Mouse (Mus musculus): ENCODE measurements around the gene Olfr435. TPM values are rescaled to one million over a fixed set of nuclear protein-coding genes. Genes with fewer than 3 reads are reported as not detected.

Gene Olfr435
- total RNA-seq (2014; fragmentation: Nextera tagmentation) (not detected in 2 replicates), total RNA-seq (2017) (0.05 TPM in 1 of 2 replicates, not detected in the other), polyA plus RNA-seq (2012) (not detected in 2 replicates)

- Histone ChIP-seq H3K4me3 (ENCODE audit: low read depth, low read length) (no peak within 1 kb of the TSS), H3K36me3 (replicated peaks) (no peaks in the 10 kb centered on the region), H3K4me1 (ENCODE audit: insufficient read depth, low read depth, low read length) (no peaks in the 10 kb centered on the region), H3K9me3 (replicated peaks) (no peaks in the 10 kb centered on the region), H3K27me3 (ENCODE audit: insufficient read depth, low read length) (no peaks in the 10 kb centered on the region)
- no peak for ATAC-seq (ENCODE audit: extremely low read depth, insufficient number of reproducible peaks, low FRiP score, poor library complexity, severe bottlenecking)
- no peak for TF ChIP-seq CTCF (IDR thresholded peaks at IDR 0.05; ENCODE audit: low read depth, low read length)
- no peak for TF ChIP-seq GATA2 (IDR thresholded peaks at IDR 0.05; ENCODE audit: borderline replicate concordance, low read depth, low read length)
- no peak for TF ChIP-seq TAL1 (conservative IDR thresholded peaks at IDR 0.05; ENCODE audit: low read depth, low read length)
- no peak for TF ChIP-seq GATA1 (IDR thresholded peaks at IDR 0.05; ENCODE audit: borderline replicate concordance, low read length)
- TF ChIP-seq POLR2AphosphoS5 (IDR thresholded peaks at IDR 0.05; ENCODE audit: insufficient replicate concordance, low read depth, low read length): no peak
- no peak for DNase-seq (ENCODE audit: low spot score)
Observed at GRCm38 (mm10) chr6:43196781-43197180, at the start of gene Olfr435. Gene Olfr435, plus strand, starts transcription at chr6:43197146.

GRCm38 (mm10) chr6:43159502-43159901, 37.4 kb upstream of the Olfr435 start:
- no peak for DNase-seq (ENCODE audit: low spot score)
- TF ChIP-seq POLR2AphosphoS5 (IDR thresholded peaks at IDR 0.05; ENCODE audit: insufficient replicate concordance, low read depth, low read length): no peak
- Histone ChIP-seq H3K4me3 (ENCODE audit: low read depth, low read length) (no peak overlapping the region), H3K36me3 (replicated peaks) (no peaks in the 10 kb centered on the region), H3K27me3 (ENCODE audit: insufficient read depth, low read length) (no peaks in the 10 kb centered on the region), H3K9me3 (replicated peaks) (no peaks in the 10 kb centered on the region), H3K4me1 (ENCODE audit: insufficient read depth, low read depth, low read length) (no peaks in the 10 kb centered on the region)
- no peak for ATAC-seq (ENCODE audit: extremely low read depth, insufficient number of reproducible peaks, low FRiP score, poor library complexity, severe bottlenecking)

GRCm38 (mm10) chr6:43162982-43163381, 34.0 kb upstream of the Olfr435 start, which contains the start of gene Olfr437:
Gene Olfr437, plus strand, starts transcription at chr6:43163282.
- H3K4me1 ChIP-seq (ENCODE audit: insufficient read depth, low read depth, low read length): no peaks in the 10 kb centered on the region
- ATAC-seq (ENCODE audit: extremely low read depth, insufficient number of reproducible peaks, low FRiP score, poor library complexity, severe bottlenecking) (no peak), DNase-seq (ENCODE audit: low spot score) (no peak)
- no peaks in the 10 kb centered on the region for H3K36me3 ChIP-seq (replicated peaks)
- H3K4me3 ChIP-seq (ENCODE audit: low read depth, low read length): no peak within 1 kb of the TSS
- TF ChIP-seq TAL1 (conservative IDR thresholded peaks at IDR 0.05; ENCODE audit: low read depth, low read length) (no peak), GATA1 (IDR thresholded peaks at IDR 0.05; ENCODE audit: borderline replicate concordance, low read length) (no peak), POLR2AphosphoS5 (IDR thresholded peaks at IDR 0.05; ENCODE audit: insufficient replicate concordance, low read depth, low read length) (no peak), GATA2 (IDR thresholded peaks at IDR 0.05; ENCODE audit: borderline replicate concordance, low read depth, low read length) (no peak), CTCF (IDR thresholded peaks at IDR 0.05; ENCODE audit: low read depth, low read length) (no peak)
- H3K27me3 ChIP-seq (ENCODE audit: insufficient read depth, low read length): no peaks in the 10 kb centered on the region
- no peaks in the 10 kb centered on the region for H3K9me3 ChIP-seq (replicated peaks)

- no peak for DNase-seq (ENCODE audit: low spot score)
- no peaks in the 10 kb centered on the region for H3K36me3 ChIP-seq (replicated peaks)
- no peaks in the 10 kb centered on the region for H3K27me3 ChIP-seq (ENCODE audit: insufficient read depth, low read length)
- no peak overlapping the region for H3K4me3 ChIP-seq (ENCODE audit: low read depth, low read length)
- no peaks in the 10 kb centered on the region for H3K4me1 ChIP-seq (ENCODE audit: insufficient read depth, low read depth, low read length)
- no peak for ATAC-seq (ENCODE audit: extremely low read depth, insufficient number of reproducible peaks, low FRiP score, poor library complexity, severe bottlenecking)
- TF ChIP-seq GATA2 (IDR thresholded peaks at IDR 0.05; ENCODE audit: borderline replicate concordance, low read depth, low read length) (no peak), GATA1 (IDR thresholded peaks at IDR 0.05; ENCODE audit: borderline replicate concordance, low read length) (no peak), POLR2AphosphoS5 (IDR thresholded peaks at IDR 0.05; ENCODE audit: insufficient replicate concordance, low read depth, low read length) (no peak), CTCF (IDR thresholded peaks at IDR 0.05; ENCODE audit: low read depth, low read length) (no peak), TAL1 (conservative IDR thresholded peaks at IDR 0.05; ENCODE audit: low read depth, low read length) (no peak)
- H3K9me3 ChIP-seq (replicated peaks): no peaks in the 10 kb centered on the region
Observed at GRCm38 (mm10) chr6:43167246-43167645, 29.7 kb upstream of the Olfr435 start.

GRCm38 (mm10) chr6:43171840-43172239, 25.1 kb upstream of the Olfr435 start, which contains the start of gene Olfr13:
Gene Olfr13, plus strand, starts transcription at chr6:43172140.
- no peak for ATAC-seq (ENCODE audit: extremely low read depth, insufficient number of reproducible peaks, low FRiP score, poor library complexity, severe bottlenecking)
- H3K9me3 ChIP-seq (replicated peaks): no peaks in the 10 kb centered on the region
- no peak for DNase-seq (ENCODE audit: low spot score)

GRCm38 (mm10) chr6:43178129-43178528, 18.8 kb upstream of the Olfr435 start:
- Histone ChIP-seq H3K4me1 (ENCODE audit: insufficient read depth, low read depth, low read length) (no peaks in the 10 kb centered on the region), H3K9me3 (replicated peaks) (no peaks in the 10 kb centered on the region), H3K4me3 (ENCODE audit: low read depth, low read length) (no peak overlapping the region), H3K36me3 (replicated peaks) (no peaks in the 10 kb centered on the region), H3K27me3 (ENCODE audit: insufficient read depth, low read length) (0 out of 2 replicates have a peak, but pooled peaks cover 2% of the 10 kb centered on the region)
- TF ChIP-seq POLR2AphosphoS5 (IDR thresholded peaks at IDR 0.05; ENCODE audit: insufficient replicate concordance, low read depth, low read length) (no peak), GATA2 (IDR thresholded peaks at IDR 0.05; ENCODE audit: borderline replicate concordance, low read depth, low read length) (no peak)
- no peak for DNase-seq (ENCODE audit: low spot score)
- no peak for ATAC-seq (ENCODE audit: extremely low read depth, insufficient number of reproducible peaks, low FRiP score, poor library complexity, severe bottlenecking)

More at GRCm38 (mm10) chr6:43171840-43172239, 25.1 kb upstream of the Olfr435 start, which contains the start of gene Olfr13:
- Histone ChIP-seq H3K4me3 (ENCODE audit: low read depth, low read length) (no peak within 1 kb of the TSS), H3K4me1 (ENCODE audit: insufficient read depth, low read depth, low read length) (no peaks in the 10 kb centered on the region), H3K36me3 (replicated peaks) (no peaks in the 10 kb centered on the region), H3K27me3 (ENCODE audit: insufficient read depth, low read length) (no peaks in the 10 kb centered on the region)
- TF ChIP-seq GATA1 (IDR thresholded peaks at IDR 0.05; ENCODE audit: borderline replicate concordance, low read length) (no peak), POLR2AphosphoS5 (IDR thresholded peaks at IDR 0.05; ENCODE audit: insufficient replicate concordance, low read depth, low read length) (no peak), GATA2 (IDR thresholded peaks at IDR 0.05; ENCODE audit: borderline replicate concordance, low read depth, low read length) (no peak), CTCF (IDR thresholded peaks at IDR 0.05; ENCODE audit: low read depth, low read length) (no peak), TAL1 (conservative IDR thresholded peaks at IDR 0.05; ENCODE audit: low read depth, low read length) (no peak)

Data from G1E (cell line).